Mouse (Mus musculus): ENCODE data around the gene Pex14.

DNA sequence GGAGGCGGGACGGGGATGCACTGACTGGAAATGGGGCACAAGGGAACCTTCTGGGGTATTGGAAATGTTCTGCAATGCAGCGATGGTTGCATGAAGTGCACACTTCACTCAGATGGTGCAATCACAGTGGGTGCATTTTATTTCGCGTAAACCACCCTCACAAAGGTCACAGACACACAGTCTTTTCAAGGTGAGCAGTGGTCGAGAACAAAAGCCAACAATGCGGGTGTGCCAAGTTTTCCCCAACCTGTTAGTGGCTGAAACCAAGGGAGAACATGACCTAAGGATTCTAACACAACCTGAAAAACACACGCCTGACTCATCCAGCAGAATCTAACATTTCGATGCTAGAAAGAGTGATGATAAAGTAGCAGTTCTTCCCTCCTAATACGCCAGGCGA, 120.8 kb downstream of the Pex14 start:
- TF ChIP-seq POLR2A (IDR thresholded peaks at IDR 0.05; ENCODE audit: low read depth, low read length) (no peak), CTCF (IDR thresholded peaks at IDR 0.05; ENCODE audit: borderline replicate concordance, insufficient read depth, low read length) (no peak)
